ENCODE assay signal across 21 mouse cellular contexts in genomic region chr15:79292779-79293178, GRCm38 (mm10).
DNase-seq lines count a peak whose midpoint lies in the region; ATAC-seq lines count a peak whose summit lies in the region.
"Had no signal": no experiment of that assay in that cellular context is flagged by ENCODE, and none has a peak within 500 bp of the region (broad histone marks: within the 10 kb centered on the region; RNA-seq: fewer than 3 reads in every experiment).

No protein-coding gene starts in this region.

- DNase-seq in frontal cortex, postnatal 25 days (ENCODE audit: low spot score in 2 of 2), result no peak
- peak; percentile 4 to 8 for DNase-seq in frontal cortex, postnatal 36 days (ENCODE audit: low spot score in 2 of 2)
- DNase-seq in frontal cortex, postnatal 14 days (ENCODE audit: low spot score in 2 of 2), result no peak
- DNase-seq in right cerebral cortex, adult 18-20 months, result peak; percentile 8
- no peak for DNase-seq in right cerebral cortex, postnatal 4 days
- DNase-seq in brain, adult 2 months (ENCODE audit: low read depth, low spot score), result peak; percentile 64
- DNase-seq in spleen, postnatal 36 days (ENCODE audit: low spot score in 2 of 2), result no peak
- DNase-seq: adrenal gland, adult 2 months; adrenal gland, adult 8-10 months; adrenal gland, postnatal 10 days; adrenal gland, postnatal 14 days; adrenal gland, postnatal 25 days; adrenal gland, postnatal 36 days; B cell, adult 2 months; cerebellum, adult 11 months; cerebellum, adult 11-12 months; cerebellum, adult 18-20 months had no signal

- ATAC-seq in frontal cortex, adult (ENCODE audit: low TSS enrichment), result peak; percentile 57; the same call in 1 of the 2 replicates
- ATAC-seq: activated CD4-positive, CD25-positive, alpha-beta regulatory T cell, adult 4 months; CD4-positive, CD25-positive, alpha-beta regulatory T cell, adult 4 months; Patski had no signal

Comparison
In these comparisons a context has a peak if more than half of its experiments do, and no peak if none do; other contexts are left out.
1. DNase-seq: peak in frontal cortex, postnatal 36 days (2 of 2), right cerebral cortex, adult 18-20 months (single experiment) and brain, adult 2 months (single experiment); none in frontal cortex, postnatal 25 days (0 of 2), frontal cortex, postnatal 14 days (0 of 2), right cerebral cortex, postnatal 4 days (single experiment) and spleen, postnatal 36 days (0 of 2).